Mouse (Mus musculus) adrenal gland, adult 8-10 months (tissue): ENCODE results near the gene Nadk. TPM values are rescaled to one million over a fixed set of nuclear protein-coding genes. Genes with fewer than 3 reads are reported as not detected.

Experiments
- DNase-seq: peaks from one replicate; pipeline ENCODE4 v3.0.0; 2022
- total RNA-seq, 4 experiments: library from RNA; stranded (reverse); gene quantifications; 2 replicates each; pipeline ENCODE4 v1.2.4; 2022

Nadk gene
- total RNA-seq, 4 experiments from 2014 or later = 155 to 289 (median 213) TPM

GRCm38 (mm10) chr4:155603801-155604200, 41.6 kb downstream of the Nadk start:
- DNase-seq = no peak

GRCm38 (mm10) chr4:155605132-155605531, 43.0 kb downstream of the Nadk start:
- DNase-seq = no peak

- DNase-seq = no peak
These were observed 44.6 kb downstream of the Nadk start for GRCm38 (mm10) chr4:155606825-155607224.

GRCm38 (mm10) chr4:155611860-155612259, 49.7 kb downstream of the Nadk start:
- no peak for DNase-seq

- no peak for DNase-seq
These were observed 51.1 kb downstream of the Nadk start for GRCm38 (mm10) chr4:155613264-155613663.

GRCm38 (mm10) chr4:155618321-155618720, 56.1 kb downstream of the Nadk start:
- DNase-seq = no peak

GRCm38 (mm10) chr4:155624338-155625291, 62.4 kb downstream of the Nadk start, which contains the start of gene Cdk11b:
Gene Cdk11b (plus strand): TSS chr4:155624854.
- DNase-seq = peak; percentile 95

GRCm38 (mm10) chr4:155630267-155630666, 68.1 kb downstream of the Nadk start:
- DNase-seq = no peak

- no peak for DNase-seq
These were observed 73.8 kb downstream of the Nadk start for GRCm38 (mm10) chr4:155635766-155636499.

Other genes starting within 250 kb of the Nadk start
- 10 to 100 TPM in 2 of 4 experiments, 1 to 10 TPM in 2; 9.1 to 13.9 (median 11.7) TPM for gene Prkcz, start 201.0 kb upstream of the Nadk start, total RNA-seq
- under 1 TPM in 3 of 4 experiments, not detected in 1; 0.17 to 0.40 (median 0.24) TPM for gene Gabrd, start 164.3 kb upstream of the Nadk start, total RNA-seq
- gene Cfap74, start 153.2 kb upstream of the Nadk start, total RNA-seq = 1 to 10 TPM; 1.0 to 3.4 (median 1.4) TPM
- 10 to 100 TPM in 3 of 4 experiments, 1 to 10 TPM in 1; 5.8 to 48.6 (median 27.3) TPM for gene Tmem52, start 93.3 kb upstream of the Nadk start, total RNA-seq
- gene Gnb1, start 71.0 kb upstream of the Nadk start, total RNA-seq = 100 to 1,000 TPM; 344 to 487 (median 448) TPM
- gene Slc35e2, start 39.0 kb downstream of the Nadk start, total RNA-seq = 10 to 100 TPM; 38.8 to 54.2 (median 44.9) TPM
- 10 to 100 TPM; 43.1 to 56.6 (median 47.3) TPM for gene Cdk11b, start 62.5 kb downstream of the Nadk start, total RNA-seq
- not detected for gene Gm10563, start 83.0 kb downstream of the Nadk start, total RNA-seq
- 1 to 10 TPM; 4.8 to 8.4 (median 6.7) TPM for gene Mmp23, start 91.0 kb downstream of the Nadk start, total RNA-seq
- 10 to 100 TPM; 53.5 to 74.5 (median 61.5) TPM for gene Mib2, start 106.8 kb downstream of the Nadk start, total RNA-seq
- 10 to 100 TPM; 67.7 to 72.0 (median 69.9) TPM for gene Fndc10, start 132.0 kb downstream of the Nadk start, total RNA-seq
- gene Ssu72, start 142.4 kb downstream of the Nadk start, total RNA-seq = 100 to 1,000 TPM; 106 to 127 (median 114) TPM
- gene Tmem240, start 172.4 kb downstream of the Nadk start, total RNA-seq = 1 to 10 TPM in 3 of 4 experiments, under 1 TPM in 1; 0.90 to 1.2 (median 1.1) TPM
- 10 to 100 TPM; 69.5 to 90.1 (median 77.6) TPM for gene Atad3a, start 198.7 kb downstream of the Nadk start, total RNA-seq
- 1 to 10 TPM; 3.2 to 6.9 (median 4.7) TPM for gene Vwa1, start 212.3 kb downstream of the Nadk start, total RNA-seq
- gene Tmem88b, start 223.5 kb downstream of the Nadk start, total RNA-seq = 1 to 10 TPM in 1 of 4 experiments, under 1 TPM in 3; 0.17 to 1.0 (median 0.62) TPM
- not detected for gene Ankrd65, start 228.1 kb downstream of the Nadk start, total RNA-seq
- gene Mrpl20, start 240.5 kb downstream of the Nadk start, total RNA-seq = 100 to 1,000 TPM; 102 to 144 (median 126) TPM